Mouse (Mus musculus) kidney, adult 8-10 months (tissue): ENCODE results near the gene Ephx1.
"Not testable (repeated sequence)": the region's sequence is repeated elsewhere in the genome, so short reads cannot be mapped to it uniquely, and the experiment has no call there.

Experiments
- DNase-seq, 2 experiments: peaks; one replicate each; pipeline ENCODE4 v3.0.0; 2022

The Ephx1 gene

DNA sequence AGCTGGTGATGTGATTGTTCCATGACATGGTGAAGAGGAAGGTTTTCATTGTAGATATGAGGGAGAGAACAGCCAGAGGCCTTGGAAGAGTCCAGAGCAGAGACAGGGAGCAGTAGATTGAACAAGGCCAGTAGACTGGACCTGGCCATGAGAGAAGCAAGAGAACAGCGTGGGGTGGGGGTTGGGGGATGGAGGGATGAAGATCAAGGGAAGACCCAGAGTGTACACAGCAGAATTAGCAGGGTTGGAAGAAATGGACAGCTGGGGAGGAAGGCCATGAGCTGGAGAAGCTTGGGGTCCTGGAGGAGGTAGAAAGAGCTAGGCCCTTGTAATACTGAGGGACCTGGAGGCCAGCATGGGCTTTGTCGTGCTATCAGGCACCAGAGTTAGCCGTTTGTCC lies 8.3 kb downstream of the Ephx1 start:
- no peak for DNase-seq

DNA sequence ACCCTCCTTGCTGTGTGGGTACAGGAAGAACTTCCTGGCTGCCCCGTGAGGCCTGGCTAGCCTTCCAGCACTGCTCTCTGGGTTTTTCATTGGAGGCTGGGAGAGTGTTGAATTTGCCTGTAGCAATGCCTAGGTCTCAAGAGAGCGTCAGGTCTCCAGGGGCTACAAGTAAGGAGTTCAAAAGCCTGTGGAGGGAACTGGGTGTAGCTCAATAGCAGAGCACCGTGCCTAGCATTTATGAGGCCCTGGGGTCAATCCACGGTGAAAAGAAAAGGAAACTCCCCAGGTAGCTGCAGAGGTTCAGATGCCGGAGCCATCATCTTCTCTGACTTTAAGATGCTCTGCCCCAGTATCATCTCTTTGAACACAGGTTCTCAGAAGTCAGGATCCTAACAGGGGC lies 9.1 kb downstream of the Ephx1 start:
- DNase-seq, result no peak

DNA sequence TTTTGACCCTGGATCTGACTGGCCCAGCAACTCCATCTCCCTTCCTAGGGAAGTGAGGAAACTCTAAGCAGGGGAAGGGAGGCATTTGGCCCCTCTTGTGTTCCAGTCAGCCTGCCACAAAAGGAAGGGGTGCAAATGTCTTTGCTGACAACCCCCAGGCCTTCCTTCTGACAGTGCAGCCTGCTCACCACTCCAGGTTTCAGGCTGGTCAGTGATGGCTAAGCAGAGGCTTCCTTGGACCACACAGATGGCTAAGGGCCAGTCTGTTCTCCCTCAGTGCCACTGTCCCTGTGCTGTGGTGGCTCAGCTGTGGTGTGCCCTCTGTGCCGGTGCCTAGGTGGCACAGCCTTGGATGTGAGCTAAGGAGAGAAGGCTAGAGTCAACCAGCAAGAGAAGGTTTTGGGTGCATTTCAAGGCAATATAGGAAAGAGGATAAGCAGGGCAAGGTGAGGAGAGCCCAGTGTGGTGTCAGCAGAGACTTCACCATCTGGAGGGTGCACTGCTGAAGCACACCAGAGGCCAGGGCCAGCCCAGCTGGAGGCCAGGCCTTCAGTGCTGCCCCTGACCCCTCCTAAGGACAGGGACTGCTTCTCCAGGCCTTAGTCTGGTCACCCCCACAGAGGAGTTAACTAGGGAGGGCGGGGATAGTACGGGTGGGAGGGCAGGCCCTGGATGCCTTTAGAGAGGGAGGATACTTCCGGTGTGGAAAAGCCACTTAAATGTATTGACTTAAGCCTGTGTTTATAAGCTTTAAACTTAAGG lies 10.4 kb downstream of the Ephx1 start:
- DNase-seq, result no peak

- DNase-seq, result peak; percentile 78 to 83
These were observed 10.9 kb downstream of the Ephx1 start for GRCm38 (mm10) chr1:181009754-181010153.

GRCm38 (mm10) chr1:181009011-181009590 lies 11.6 kb downstream of the Ephx1 start:
- no peak for DNase-seq

DNA sequence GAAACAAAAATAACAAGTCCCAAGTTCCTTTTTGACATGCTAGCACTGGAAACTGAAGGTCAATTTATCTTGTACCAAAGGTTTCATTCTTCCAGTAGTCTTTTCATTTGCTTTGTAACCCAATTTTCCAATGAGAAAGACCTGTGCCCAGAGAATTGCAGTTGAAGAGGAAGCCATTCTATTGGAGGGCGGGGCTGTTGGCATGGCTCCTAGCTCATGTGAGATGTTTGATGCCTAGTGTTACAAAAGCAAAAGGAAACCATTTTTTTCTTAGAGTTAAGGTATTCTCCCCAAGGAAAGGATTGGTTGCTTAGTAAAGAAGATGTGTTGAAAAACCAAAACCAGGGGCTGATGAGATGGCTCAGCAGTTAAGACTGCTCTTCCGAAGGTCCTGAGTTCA lies 12.4 kb downstream of the Ephx1 start:
- DNase-seq, result peak; percentile 52 to 55

GRCm38 (mm10) chr1:181007831-181008230 lies 12.9 kb downstream of the Ephx1 start:
- DNase-seq, result no peak

DNA sequence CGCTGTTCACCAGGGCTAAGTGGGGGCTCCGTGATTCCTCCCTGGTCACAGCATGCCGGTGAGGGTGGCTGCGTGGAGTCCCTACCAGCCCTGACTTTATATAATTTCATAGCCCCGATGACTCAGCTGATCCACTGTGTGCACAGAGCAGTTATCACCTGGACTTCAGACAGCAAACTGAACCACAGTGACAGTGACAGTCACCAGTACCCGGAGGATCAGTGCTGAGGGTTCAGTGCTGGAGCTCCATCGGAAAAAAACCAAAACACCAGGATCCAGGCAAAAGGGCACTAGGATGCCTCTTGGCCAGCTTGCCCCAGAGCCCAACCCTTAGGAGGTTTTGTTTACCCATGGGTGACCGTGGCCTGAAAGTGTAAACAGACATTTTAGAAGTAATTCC lies 15.4 kb downstream of the Ephx1 start:
- DNase-seq, result no peak

GRCm38 (mm10) chr1:181003790-181004189 lies 16.9 kb downstream of the Ephx1 start:
- no peak for DNase-seq

DNA sequence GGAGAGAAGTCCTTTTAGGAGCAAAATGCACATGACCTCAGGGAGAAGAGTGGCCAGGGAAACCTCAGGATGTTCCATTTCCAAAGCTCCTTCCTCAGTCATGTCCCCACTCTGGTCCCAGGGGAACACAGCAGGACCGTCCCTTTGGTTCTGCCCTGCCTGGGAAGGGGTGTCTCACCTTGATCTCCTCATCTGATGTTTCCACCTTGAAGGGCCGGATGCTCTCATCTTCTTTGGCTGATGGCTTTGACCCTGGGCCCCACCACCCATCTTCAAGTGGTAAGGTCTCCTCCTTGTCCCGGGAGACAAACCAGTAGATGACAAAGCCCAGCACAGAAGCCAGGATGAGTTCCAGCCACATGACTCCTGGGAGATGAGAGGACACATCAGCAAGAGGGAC lies 19.1 kb downstream of the Ephx1 start:
- no peak for DNase-seq

DNA sequence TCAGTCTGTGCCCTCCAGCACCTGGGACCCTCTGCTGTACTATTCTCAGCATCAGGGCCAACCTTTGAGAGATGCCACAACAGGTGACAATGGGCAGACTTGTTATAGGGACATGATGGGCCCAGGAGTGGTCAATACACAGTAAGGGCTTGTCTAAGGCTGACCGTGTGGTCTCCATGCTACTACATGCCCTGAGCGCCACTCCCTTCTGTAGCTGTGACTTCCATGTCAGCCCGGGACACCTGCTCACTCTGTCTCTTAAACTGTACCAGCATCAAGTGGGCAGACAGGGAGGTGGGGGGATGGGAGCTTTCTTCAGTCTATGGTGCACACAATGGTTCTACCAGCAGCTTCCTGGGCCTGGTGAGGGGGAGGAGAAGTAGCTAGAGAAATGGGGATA lies 19.5 kb downstream of the Ephx1 start:
- no peak for DNase-seq

- DNase-seq, result peak; percentile 42 to 54
These were observed 20.1 kb downstream of the Ephx1 start for GRCm38 (mm10) chr1:181000501-181001092.

DNA sequence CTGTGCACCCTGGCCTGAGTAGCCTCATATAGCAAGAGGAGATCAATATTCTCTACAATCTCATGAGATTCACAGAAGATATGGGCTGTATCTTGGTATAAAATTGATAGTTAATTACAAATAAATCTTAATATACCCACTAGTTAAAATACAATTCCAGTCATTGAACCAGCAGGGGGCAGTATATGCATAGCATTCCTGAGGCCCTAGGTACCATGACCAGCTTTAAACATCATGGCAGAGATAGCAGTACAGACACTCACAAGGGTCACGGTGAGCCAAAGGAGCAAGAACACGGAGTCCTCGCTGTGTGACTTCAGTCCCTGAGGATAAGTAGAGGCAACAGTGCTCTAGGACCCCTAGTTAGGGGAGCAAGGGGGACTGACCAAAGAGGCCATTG lies 28.6 kb downstream of the Ephx1 start:
- peak; percentile 41 to 46 for DNase-seq

GRCm38 (mm10) chr1:180990671-180991070 lies 30.0 kb downstream of the Ephx1 start:
- DNase-seq, result no peak

DNA sequence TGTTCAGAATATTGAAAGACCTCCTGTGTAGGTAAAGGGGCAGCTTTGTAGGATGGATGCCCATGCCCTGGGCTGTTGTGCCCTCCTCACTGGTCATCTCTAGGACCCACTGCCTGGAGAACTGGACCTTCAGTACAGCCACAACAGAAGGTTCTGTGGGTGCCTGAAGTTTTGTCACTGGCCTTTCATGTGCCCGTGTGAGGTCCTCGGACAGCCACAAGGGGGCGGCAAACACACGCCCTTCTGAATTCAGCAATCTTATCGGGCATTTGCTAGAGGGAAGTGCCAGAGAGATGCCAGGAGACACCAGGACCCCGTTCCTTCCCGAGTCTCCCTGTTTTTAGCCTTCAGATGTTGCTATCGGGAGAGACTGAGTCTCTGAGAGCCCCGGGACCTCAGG lies 32.9 kb downstream of the Ephx1 start:
- peak in 1 of 2 experiments; percentile 70 for DNase-seq

GRCm38 (mm10) chr1:180986701-180987100 lies 34.0 kb downstream of the Ephx1 start:
- DNase-seq, result no peak

DNA sequence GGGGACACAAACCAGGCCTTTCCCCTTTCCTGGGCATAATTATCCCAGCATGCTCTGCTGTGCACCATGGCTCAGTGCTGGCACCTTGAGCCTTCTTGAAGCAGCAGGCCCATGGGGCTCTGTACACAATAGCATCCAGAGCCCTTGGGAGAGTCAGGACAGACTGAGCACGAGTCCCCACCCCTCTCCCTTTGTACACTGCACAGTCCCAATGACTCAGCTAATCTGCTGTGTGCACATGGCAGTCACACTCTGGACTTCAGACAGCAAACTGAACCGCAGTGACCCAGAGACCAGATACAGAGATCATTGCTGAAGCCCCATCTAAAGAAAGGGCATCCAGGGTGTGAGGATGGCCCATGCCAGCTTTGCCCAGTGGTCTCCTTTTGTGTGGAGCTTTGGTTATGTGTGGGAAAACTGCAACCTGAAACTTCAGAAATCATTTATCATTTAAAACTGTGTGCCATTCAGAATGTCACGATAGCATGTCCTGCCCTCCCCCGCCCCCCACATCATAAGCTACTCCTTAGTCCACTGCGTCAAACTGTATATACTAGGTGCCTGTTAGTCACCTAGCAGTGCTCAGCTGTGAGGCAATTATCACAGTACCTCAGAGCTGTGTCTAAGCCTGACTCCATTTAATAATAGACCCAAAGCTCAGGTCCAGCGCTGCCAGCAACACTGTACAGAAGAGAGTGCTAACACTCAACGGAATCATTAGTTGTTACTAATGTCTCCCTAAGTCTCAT lies 39.2 kb downstream of the Ephx1 start:
- DNase-seq, result not testable (repeated sequence)

- DNase-seq, result no peak
These were observed 40.2 kb downstream of the Ephx1 start for GRCm38 (mm10) chr1:180980464-180980863.

GRCm38 (mm10) chr1:180979484-180980251 lies 41.0 kb downstream of the Ephx1 start:
- no peak for DNase-seq

DNA sequence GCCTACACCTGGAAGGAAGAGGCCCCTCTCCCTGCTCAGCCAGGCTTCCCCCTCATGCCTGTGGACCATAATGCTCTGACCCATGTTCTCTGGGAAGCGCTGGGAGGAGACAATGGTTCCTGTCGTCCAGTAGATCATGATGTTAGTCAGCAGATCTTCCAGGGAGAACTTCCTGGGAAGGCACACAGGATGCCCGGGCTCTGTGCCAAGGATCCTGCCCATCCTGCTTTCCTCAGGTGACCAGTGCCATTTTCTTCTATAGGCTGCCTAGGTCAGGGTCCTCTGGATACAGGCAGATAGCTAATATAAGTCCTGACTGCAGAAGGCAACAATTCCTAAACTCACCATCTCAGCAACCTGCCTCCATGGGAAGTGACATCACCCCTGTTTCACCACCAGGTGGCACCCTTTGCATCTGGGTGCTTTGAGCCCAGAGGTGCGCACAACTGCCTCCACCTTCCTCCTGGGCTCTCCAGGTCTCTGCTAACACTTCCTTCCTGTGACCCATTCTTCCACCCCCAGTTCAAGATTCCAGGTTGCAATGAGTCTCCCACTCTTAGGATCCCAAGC lies 44.5 kb downstream of the Ephx1 start:
- peak in 1 of 2 experiments; percentile 32 for DNase-seq

- DNase-seq, result peak; percentile 29 to 37
These were observed 46.5 kb downstream of the Ephx1 start for GRCm38 (mm10) chr1:180974126-180974746.

DNA sequence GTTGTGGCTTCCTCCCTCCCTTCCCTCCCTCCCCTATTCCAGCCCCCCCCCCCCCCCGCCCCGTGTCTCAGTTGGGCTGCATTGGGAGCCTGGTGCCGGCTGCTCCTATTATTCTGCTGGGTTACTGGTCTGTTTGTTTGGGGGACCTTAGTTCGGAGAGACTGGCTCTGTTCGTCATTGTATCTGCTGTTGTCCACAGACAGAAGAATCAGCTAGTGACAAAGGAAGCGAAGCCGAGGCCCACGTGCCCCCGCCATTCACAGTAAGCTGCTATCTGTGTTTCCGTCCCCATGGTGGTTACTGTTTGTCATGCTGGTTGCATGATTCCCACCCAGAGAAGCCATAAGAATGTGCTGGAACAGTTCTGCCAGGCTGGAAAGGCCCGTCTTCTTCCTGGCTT lies 47.8 kb downstream of the Ephx1 start:
- no peak for DNase-seq
